Mouse (Mus musculus) adrenal gland, postnatal 10 days (tissue): ENCODE measurements around the gene Ppme1. TPM values are rescaled to one million over a fixed set of nuclear protein-coding genes. Genes with fewer than 3 reads are reported as not detected.

ENCODE experiments used
- DNase-seq: peaks from one replicate; pipeline ENCODE4 v3.0.0; 2021; ENCODE audit warnings: mixed read lengths
- long read RNA-seq, 2 experiments: library from polyadenylated mRNA; stranded (forward); transcript quantifications; one replicate each; pipeline ENCODE4 v2.0.0; 2021
- total RNA-seq, 2 experiments: library from RNA; stranded (reverse); gene quantifications; 2 replicates each; pipeline ENCODE4 v1.2.3; 2021

The Ppme1 gene
- 10 to 100 TPM; 41.7 to 44.4 TPM for total RNA-seq
- long read RNA-seq, experiment 1, transcript Ppme1-201 (14 exons, 2,772 nt), result major isoform, 57 of 82 reads
- long read RNA-seq, experiment 1, partial matches to known transcripts, result 19 of 82 reads
- long read RNA-seq, experiment 1, other reads (novel, unspliced or antisense), result 6 of 82 reads
- long read RNA-seq, experiment 2, transcript Ppme1-201 (14 exons, 2,772 nt), result major isoform, 39 of 52 reads
- long read RNA-seq, experiment 2, partial matches to known transcripts, result 9 of 52 reads
- long read RNA-seq, experiment 2, other reads (novel, unspliced or antisense), result 4 of 52 reads

DNA sequence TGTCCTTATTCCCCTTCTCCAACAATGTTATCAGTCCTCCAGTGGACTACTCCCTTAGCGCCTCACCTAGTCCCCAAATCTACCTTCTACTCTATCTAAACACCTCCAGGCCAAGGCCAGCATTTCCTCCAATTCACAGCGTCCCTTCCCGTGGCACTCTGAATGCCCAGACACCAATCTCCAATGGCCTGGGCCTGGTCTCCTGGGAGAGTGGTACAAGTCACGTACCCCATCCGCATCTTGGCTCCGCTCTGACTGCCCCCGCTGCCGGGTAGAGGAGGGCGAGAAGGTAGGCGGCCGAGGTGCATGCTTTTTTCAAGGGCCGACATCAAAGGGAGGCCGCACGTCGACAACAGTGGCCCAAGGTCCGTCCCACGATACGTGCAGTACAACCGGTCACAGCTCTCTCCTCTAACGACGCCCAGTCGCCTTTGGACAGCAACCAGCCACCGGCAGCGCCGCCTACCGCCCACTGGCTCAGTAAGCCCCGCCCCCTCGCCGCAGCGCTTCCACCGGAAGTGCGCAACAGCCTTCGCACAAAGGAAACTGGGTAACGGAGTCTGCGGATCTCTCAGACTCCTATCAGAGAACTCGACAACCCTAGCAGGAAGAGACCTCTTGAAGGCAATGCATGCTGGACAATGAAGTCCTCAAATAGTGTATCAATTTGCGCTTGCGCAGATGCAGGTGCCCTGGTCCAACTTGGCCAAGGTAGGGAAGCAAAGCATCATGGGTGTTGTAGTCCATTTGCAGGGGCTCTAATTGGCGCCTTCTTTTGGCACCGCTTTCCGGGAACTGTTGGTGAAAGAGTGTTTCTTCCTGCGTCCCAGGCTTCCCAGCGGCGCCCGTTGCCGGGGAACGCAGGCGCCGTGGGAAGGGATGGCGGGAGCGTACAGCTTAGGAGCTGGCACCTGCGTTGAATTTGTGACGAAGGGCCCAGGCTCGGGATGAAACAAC is at the start of gene Ppme1, which contains the start of gene C2cd3:
Ppme1 (minus strand) TSS at position 813 of the 957 bp plus-strand sequence.
C2cd3 (plus strand) TSS at position 739 of the 957 bp plus-strand sequence.
- DNase-seq, result peak; percentile 99

DNA sequence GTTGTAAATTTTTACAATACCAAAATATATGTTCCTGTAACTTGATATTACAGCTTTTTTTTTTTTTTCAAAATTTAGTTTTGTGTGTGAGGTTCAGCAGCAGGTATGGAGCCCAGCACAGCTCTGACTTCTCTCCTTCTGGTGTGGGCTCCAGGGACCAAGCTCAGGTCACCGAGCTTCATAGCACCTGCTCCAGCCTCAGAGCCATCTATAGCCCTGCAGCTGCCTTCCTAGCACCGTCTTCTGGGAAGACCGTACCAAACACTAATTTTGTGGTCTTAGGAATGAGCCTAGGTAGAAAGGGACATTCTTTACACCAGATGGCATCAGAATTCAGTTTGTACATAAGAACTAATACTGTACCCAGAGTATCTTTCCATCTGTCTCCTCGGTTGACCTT is 36.6 kb upstream of the Ppme1 start:
- no peak for DNase-seq

DNA sequence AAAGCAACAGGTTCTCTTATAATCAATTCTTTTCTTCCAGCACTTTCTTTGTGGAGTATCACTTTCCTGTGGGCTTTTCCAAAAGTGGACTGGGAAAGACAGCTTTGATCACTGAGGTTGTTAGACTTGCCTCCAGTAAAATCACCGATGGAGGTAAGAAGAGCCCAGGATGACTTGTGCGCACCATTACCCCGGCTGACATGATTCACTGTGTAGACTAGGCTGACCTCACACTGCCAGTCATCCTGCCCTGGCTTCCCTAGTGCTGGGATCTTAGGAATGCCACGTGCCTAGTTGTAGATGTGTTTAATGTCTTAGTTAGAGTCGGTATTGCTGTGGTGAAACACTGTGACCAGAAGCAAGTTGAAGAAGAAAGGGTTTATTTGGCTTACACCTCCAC is 35.6 kb upstream of the Ppme1 start:
- no peak for DNase-seq

DNA sequence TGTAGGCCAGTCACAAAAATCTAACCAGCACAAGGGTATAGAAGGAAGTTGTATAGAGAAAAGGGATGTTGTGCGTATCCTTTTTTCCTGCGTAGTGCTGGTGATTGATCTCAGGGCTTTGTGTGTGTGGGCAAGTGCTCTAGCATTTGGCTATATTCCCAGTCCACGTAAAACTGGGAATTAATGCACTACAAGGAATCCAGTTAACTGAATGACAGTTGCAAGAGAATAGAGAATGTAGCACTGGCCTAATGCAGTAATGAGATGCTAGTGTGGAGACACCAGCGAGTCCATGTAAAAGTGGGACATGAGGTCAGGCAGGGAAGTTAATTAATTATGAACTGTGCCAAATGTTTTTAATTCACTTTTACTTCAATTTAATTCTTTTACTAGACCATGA is 30.6 kb upstream of the Ppme1 start:
- DNase-seq, result no peak

DNA sequence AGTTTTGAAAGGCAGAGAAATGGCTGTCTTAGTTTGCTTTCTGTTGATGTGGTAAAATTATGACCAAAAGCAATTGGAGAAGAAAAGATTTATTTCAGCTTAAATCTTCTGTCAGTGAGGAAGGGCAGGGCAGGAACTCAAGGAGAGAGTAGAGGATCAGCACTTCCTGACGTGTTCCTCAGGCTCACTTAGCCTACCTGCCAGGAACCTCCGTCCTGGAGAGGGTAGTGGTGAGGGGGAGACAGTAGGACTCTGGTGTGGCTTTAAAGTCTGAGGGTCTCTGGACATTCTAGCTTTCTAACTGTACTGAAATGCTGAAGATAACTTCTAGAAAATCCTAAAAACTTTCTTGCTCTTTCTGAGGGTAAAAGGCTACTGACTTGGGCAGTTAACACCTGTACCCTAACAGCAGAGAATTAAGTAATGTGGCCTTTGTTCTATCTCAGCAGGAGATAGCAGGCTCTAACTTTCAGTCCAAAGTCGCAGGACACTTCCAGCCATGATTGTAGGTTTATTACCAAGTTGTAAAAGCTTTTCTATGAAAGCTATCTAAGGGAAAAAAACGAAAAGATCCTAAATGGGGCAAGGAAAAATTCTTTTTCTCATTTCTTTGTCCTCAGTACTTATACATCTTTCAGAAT is 28.9 kb upstream of the Ppme1 start:
- DNase-seq, result no peak

DNA sequence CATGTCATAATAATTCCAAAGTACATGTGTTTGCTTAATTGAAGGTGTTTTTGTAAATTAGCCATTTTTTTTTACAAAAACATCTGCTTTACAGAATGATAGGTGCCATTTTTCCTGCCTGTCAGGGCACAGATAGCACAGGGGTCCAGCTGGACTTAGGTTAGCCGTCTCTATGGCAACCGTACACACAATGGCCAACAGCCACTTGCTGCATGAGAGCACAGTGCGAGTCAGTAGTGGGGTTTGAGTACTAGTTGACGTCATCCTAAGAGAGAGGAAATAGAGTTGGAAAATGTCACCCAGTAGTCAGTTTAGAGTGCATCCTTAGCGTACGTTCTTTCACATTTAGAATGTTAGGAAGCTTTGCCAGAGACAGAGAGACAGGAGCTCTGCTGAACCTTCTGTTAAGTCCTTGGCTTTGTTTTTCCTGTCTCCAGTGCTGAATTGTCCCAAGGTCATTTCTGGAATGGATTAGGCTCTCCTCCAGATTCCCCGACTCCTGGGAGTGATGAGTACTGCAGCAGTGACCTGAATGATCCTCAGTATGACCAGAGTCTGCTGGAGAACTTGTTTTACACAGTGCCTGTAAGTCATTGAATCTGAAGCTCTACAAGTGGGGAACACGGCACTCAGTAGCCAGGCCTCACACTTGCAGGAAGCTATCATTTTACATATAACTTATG is 27.3 kb upstream of the Ppme1 start:
- peak; percentile 26 for DNase-seq

DNA sequence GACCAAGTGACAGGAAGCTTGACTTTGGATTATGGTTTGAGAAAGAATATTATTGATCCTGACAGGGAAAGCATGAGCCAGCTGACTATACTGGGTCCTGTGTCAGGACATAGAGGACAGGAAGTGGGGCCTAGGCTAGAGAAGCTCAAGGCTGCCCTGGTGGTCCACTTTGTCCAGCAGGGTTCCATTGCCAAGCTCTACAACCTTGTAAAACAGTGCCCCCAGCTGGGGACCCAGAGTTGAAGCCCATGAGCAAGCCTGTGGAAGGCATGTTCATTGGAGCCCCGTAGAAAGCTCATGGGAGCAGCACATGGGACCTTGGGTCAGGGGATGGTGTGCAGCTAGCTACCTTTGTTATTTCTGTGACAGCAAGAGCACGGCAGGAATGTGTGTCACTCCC is 20.2 kb upstream of the Ppme1 start:
- peak; percentile 33 for DNase-seq

DNA sequence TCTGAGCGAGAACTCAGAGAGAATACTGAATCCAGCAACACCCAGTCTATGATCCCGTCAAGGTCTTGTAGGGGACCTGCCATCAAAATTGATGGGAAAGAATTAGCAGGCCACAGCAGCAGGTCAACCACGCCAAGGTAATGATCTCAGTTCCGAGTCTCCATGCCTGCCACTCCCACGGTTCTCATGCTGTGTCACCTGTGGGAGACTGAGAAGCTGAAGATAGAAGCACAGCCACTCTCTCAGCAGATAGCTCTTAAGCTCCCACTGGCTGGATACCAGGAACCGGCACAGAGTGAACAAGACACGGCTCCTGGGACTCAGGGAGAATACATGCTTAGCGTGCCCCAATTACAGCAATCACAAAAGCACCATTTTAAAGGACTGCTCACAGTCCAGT is 18.1 kb upstream of the Ppme1 start:
- DNase-seq, result no peak

DNA sequence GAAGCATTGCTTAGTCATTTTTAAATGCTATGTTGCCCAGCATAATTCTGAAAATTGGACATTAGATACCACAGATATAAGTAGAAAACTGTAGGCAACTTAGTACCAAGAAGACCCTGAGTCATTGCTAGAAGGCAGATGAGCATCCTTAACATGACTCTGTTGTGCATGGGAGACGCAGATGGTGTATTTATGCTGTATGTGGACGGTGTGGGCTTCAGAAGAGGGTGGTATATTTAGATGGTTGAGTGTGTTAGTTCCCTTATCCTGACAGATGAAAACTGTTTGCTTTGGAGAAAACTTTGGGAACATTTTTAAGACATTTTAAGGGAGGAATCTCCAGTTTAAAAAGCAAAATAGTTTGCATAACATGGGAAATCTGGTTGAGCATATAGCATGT is 16.1 kb upstream of the Ppme1 start:
- DNase-seq, result no peak

DNA sequence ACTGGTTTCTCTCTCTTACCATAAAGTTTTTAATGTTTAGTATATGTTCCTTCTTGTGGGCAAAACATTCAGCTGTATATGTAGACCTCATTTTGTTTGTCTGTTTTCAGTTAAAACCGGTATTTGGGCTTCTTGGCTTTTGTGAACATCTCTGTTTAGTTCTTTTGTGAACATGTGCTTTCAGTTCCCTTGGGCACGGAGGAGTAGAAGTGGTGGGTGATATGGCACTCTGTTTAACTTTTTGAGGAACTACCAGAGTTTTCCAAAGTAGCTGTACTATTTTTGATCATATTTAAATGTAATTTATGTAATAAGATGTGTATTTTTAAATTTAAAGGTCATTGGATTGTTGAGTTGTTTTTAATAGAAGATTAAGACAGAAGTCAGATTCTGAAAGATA is 11.1 kb upstream of the Ppme1 start:
- DNase-seq, result no peak

DNA sequence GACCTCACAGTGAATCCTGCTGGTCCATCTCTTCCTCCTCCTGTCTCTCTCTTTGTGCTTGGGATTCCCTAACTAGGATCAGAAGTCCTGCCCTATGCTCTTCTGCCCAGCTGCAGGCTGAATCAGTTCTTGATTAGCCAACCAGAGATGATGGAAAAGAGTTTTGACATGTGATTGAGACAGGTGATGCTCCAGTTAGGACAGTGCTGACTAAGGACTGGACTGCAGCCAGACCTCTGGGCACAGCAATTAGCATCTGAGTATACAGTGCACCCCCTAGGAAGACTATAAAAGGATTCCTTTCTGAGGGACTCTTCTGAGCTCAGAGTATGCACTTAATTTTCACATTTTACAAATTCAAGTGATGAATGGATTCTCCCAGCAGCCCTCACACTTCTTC is 9.1 kb upstream of the Ppme1 start:
- DNase-seq, result no peak

DNA sequence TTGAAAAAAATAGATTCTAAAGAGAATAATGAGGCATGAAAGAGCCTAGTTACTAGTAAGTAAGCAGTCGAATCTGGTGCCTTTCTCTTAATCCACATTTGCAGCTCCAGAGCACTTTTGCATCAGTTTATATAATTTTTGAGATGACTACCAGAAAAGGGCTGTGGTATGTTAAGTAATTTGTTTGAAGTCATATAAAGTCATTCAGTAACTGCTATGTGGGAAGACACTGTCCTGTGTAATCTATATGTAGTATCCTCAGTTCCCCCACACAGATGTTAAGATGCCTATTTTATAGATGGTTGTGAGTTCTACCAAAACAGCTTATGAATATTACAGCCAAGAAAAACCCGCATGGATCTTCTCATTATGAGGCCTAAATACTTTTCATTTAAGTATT is 6.2 kb upstream of the Ppme1 start:
- DNase-seq, result no peak

DNA sequence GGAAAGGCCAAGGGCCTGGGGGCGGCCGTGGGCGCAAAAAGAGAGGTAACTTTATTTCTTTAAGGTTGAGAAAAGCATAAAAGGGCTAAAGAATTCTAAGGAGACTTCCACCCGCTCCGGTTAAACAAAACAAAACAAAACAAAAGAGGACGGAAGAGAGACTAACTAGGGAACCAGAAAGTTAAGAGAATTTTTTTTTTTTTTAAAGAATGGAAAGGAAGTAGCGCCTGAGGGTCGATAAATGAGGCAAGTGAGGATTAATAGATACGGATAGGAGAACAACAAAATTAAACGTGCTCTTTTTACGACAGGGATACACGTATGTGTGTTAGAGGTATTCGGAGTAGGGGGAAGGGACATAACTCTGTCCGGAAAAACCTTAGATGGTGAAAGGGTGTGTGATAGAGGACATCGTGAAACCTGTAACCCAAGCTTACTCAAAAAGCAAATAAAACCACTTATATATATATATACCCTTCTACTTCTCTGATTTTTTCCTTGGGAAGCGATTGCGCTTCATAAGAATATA is 409 bp upstream of the Ppme1 start:
- no peak for DNase-seq

DNA sequence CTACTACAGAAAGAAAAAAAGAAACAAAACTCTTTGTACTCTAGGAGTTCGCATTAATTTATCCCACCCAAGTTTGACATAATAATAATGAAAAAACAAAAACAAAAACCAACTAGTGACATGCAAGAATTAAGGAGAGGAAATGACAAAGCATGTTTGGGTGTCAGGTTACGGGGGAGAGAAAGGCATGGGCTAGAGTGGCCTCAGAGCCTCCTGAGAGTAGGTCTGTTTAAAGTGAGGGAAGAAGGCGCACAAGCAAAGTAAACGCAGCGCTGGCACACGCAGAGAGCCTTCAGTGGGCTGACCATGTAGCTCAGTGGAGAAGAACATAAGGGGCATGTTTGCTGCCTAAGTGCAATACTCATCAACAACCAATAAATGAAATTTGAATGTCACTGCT is 7.2 kb downstream of the Ppme1 start:
- no peak for DNase-seq

DNA sequence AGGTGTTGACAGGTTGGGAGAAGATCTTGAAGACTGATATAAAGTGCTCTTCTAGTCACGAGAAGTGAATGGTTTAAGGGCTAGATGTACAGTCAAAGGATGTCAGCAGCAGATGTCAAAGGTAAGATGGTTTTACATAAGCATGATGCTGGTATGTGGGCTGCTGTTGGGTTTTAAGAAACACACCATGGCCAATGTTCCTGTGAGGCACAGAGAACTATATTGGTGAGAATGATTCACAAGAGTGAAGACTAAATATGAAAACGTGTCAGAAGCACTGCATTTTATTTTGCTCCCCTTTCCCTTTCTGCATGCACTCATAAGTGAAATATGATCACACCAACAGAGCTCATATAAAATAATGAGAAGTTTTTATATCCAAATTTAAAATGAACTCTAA is 8.9 kb downstream of the Ppme1 start:
- DNase-seq, result no peak

DNA sequence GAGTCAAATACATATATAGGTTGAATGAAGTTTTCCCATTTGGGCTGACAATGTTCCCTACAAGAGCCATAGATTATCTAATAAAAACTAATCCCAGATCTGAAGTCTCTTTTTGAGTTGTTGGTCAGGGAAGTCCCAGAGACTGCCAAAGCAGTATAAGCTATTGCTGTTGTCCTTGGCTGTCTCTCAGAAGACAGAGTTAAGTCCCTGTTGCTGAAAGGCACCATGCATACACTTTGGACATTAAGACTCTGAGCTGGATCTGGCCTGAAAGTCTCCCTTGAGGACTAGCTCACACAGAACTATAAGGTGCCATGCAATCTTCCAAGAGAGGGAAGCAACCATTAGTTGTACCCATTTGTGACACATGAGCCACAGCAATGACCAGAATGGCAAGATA is 14.3 kb downstream of the Ppme1 start:
- no peak for DNase-seq

DNA sequence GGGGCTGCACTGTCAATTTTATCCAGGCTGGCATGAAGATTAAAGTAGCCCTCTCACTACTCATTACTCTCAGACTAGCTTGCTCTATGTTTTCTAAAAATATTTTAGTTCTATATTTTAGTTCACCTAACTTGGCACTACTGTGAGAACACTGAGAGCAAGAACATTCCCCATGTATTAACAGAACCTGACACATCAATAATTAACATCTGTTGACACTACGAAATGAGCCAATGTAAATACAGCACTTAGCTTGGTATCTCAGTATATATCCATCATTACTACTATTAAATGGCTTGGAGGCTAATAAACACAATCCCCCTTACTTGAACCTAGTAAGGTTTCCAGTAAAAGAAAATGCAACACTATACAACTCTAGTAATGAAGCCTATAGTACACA is 15.3 kb downstream of the Ppme1 start:
- DNase-seq, result no peak

DNA sequence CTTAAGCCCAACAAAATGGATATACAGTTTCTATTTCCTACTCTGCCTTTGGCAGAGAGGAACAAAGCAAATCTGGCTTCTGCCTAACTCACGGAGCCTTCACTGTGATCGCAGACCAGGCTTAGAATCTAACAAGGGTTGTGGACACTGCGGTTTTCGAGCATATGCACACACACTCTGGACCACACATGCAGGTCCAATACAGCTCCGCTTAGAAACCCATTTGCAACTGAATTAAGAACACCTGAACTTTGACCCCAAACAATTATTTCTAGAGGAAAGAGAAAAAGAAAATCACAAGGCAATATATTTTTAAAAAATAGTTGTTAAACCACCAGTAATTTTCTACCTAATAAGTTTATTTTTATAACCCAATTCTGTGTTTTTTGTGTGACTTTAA is 15.8 kb downstream of the Ppme1 start:
- DNase-seq, result no peak

DNA sequence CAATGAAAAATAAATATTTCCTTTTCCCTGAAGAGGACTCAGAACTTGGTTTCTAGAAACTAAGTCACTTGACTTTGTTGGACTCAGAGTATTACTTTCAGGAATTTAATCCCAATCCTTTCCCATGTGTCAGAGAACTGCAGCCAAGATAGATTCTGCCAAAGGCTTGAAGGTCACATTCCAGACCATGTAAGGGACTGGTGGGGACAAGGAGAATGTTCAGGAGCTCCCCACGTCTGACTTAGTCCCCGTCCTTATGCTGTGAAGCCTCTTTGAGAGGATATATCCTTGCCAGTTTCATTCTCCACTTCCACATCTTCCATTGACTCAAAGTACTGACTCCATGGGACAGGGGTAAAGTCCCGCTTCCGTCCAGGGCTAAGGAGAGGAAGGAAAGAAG is 17.1 kb downstream of the Ppme1 start:
- no peak for DNase-seq

DNA sequence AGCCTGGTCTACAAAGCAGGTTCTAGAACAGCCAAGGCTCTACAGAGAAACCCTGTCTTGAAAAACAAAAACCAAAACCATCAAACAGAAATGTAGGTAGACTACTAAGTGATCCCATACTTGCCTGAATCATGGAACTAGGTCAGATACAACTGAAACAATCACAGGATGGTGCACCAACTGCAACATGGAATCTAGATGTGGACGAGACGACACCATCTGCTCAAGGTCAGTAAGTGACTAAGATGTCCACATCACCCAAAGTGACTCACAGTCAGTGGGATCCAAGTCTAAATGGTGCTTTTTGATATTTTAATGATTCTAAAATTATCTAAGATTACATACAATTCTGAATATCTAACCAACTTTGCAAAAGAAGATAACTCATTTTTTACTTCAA is 36.2 kb downstream of the Ppme1 start:
- DNase-seq, result no peak

DNA sequence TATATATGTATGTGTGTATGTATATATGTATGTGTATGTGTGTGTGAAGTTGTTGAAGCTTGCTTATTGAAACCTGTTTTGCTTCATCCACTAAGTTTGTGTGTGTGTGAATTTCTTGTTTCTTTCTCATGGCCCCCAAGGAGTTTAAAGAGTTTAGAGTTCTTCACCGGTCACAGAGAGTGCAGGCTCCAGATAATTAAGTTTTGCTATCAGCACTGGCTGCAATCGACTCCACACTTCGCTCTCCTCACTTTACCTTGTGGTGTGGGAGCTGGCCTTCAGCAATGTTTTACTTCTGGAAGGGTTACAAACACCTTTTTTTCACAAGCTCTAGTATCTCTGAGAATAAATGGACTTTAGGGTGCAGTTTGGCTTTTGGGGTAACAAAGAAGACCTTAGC is 40.8 kb downstream of the Ppme1 start:
- DNase-seq, result no peak

DNA sequence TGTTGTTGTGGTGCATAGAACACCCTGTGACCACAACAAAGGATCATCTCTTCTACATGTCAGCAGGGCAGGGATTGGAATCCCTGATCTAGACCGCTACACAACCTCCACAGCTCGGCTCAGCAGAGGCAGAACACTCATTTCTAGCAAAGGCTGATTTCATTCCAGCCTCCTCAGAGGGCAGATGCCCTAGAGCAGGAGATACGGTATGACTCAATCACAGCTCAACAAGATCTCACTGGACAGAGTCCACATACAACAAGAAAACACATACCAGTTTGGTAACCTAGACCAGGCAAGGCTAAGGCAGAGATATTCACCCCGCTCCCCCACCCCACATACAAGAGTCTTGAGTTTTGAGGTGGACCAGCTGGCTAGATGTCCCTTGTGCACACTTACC is 43.5 kb downstream of the Ppme1 start:
- no peak for DNase-seq
